ENCODE assay signal across 21 mouse cellular contexts in the genomic region with DNA sequence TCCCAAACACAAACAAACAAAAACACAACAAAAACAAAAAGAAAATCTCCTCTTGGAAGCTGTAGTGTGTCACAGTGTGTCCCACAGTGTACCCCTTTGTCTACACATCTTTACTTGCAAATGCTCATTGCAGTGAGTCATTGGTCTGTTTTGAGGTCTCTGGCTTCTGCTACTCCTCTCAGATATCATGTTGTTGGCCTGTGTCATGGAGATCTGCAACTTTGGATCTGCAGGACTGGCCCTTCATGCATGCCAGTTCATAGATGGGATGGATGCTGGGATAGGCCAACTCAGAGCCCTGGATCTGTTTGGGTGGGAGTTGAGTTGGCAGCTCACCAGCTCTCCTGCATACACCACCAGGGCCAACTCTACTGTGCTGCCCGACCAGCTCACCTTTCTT. TPM values are rescaled to one million over a fixed set of nuclear protein-coding genes. Genes with fewer than 3 reads are reported as not detected.
DNase-seq lines count a peak whose midpoint lies in the region; ATAC-seq lines count a peak whose summit lies in the region.
"Had no signal": no experiment of that assay in that cellular context is flagged by ENCODE, and none has a peak within 500 bp of the region (broad histone marks: within the 10 kb centered on the region; RNA-seq: fewer than 3 reads in every experiment).

No protein-coding gene starts in this region.

- H3K27ac ChIP-seq in heart, embryonic 12.5 days (ENCODE audit: poor library complexity, severe bottlenecking): peak overlapping the region; percentile 6; the same call in 1 of the 2 replicates
- peak overlapping the region; percentile 41; the same call in 1 of the 2 replicates for H3K27ac ChIP-seq in kidney, embryonic 15.5 days
- H3K27ac ChIP-seq in midbrain, embryonic 15.5 days: no peak overlapping the region
- H3K27ac ChIP-seq: embryonic facial prominence, embryonic 13.5 days; forebrain, embryonic 12.5 days; hindbrain, embryonic 12.5 days; kidney, postnatal 0 days had no signal

- no peaks in the 10 kb centered on the region for H3K9me3 ChIP-seq in heart, embryonic 12.5 days (replicated peaks)
- no peaks in the 10 kb centered on the region for H3K9me3 ChIP-seq in kidney, embryonic 15.5 days (replicated peaks)
- no peaks in the 10 kb centered on the region for H3K9me3 ChIP-seq in midbrain, embryonic 15.5 days
- H3K9me3 ChIP-seq: embryonic facial prominence, embryonic 13.5 days; forebrain, embryonic 12.5 days; hindbrain, embryonic 12.5 days had no signal

- no peak overlapping the region for H3K9ac ChIP-seq in heart, embryonic 12.5 days
- H3K9ac ChIP-seq in kidney, embryonic 15.5 days: no peak overlapping the region
- H3K9ac ChIP-seq in midbrain, embryonic 15.5 days: no peak overlapping the region
- H3K9ac ChIP-seq: embryonic facial prominence, embryonic 13.5 days; forebrain, embryonic 12.5 days; hindbrain, embryonic 12.5 days had no signal

- WGBS in heart, embryonic 12.5 days: 69% methylated on average over 1 of the region's 1 CpGs
- 72% methylated on average over 1 of the region's 1 CpGs for WGBS in kidney, embryonic 15.5 days
- 72% methylated on average over 1 of the region's 1 CpGs for WGBS in midbrain, embryonic 15.5 days

- H3K4me3 ChIP-seq in heart, embryonic 12.5 days: no peak overlapping the region
- H3K4me3 ChIP-seq in kidney, embryonic 15.5 days (replicated peaks): no peak overlapping the region
- H3K4me3 ChIP-seq in midbrain, embryonic 15.5 days: no peak overlapping the region
- H3K4me3 ChIP-seq: embryonic facial prominence, embryonic 13.5 days; forebrain, embryonic 12.5 days; hindbrain, embryonic 12.5 days had no signal

- peaks cover 36% of the 10 kb centered on the region for H3K4me1 ChIP-seq in heart, embryonic 12.5 days (replicated peaks)
- peaks cover 23% of the 10 kb centered on the region for H3K4me1 ChIP-seq in kidney, embryonic 15.5 days
- H3K4me1 ChIP-seq in midbrain, embryonic 15.5 days: peaks cover 6% of the 10 kb centered on the region

- no peak for ATAC-seq in heart, embryonic 12.5 days (ENCODE audit: insufficient number of reproducible peaks, low FRiP score)
- no peak for ATAC-seq in kidney, embryonic 15.5 days (replicated peaks; ENCODE audit: low FRiP score)
- no peak for ATAC-seq in midbrain, embryonic 15.5 days (replicated peaks)
- ATAC-seq: forebrain, embryonic 16.5 days; hindbrain, embryonic 16.5 days; inflammation-experienced regulatory T-cells, adult 6 months; intestine, postnatal 0 days had no signal

- H3K4me2 ChIP-seq in heart, embryonic 12.5 days: no peak overlapping the region
- H3K4me2 ChIP-seq in kidney, embryonic 15.5 days: no peak overlapping the region
- H3K4me2 ChIP-seq in midbrain, embryonic 15.5 days: no peak overlapping the region
- H3K4me2 ChIP-seq: embryonic facial prominence, embryonic 13.5 days; forebrain, embryonic 12.5 days; hindbrain, embryonic 12.5 days had no signal

- intact Hi-C loops in gastrocnemius, postnatal 36 days (cut with DNase I): loop anchor here (5.0 kb wide), 1 partner anchor 46 kb away; no protein-coding TSS in a partner anchor
- intact Hi-C loops in heart, postnatal 10 days (cut with DNase I): no loop called here

- H3K27me3 ChIP-seq in heart, embryonic 12.5 days (replicated peaks): no peaks in the 10 kb centered on the region
- no peaks in the 10 kb centered on the region for H3K27me3 ChIP-seq in kidney, embryonic 15.5 days
- no peaks in the 10 kb centered on the region for H3K27me3 ChIP-seq in midbrain, embryonic 15.5 days (replicated peaks)
- H3K27me3 ChIP-seq: embryonic facial prominence, embryonic 13.5 days; forebrain, embryonic 12.5 days; hindbrain, embryonic 12.5 days had no signal

- H3K36me3 ChIP-seq in heart, embryonic 12.5 days: no peaks in the 10 kb centered on the region
- H3K36me3 ChIP-seq in kidney, embryonic 15.5 days: no peaks in the 10 kb centered on the region
- no peaks in the 10 kb centered on the region for H3K36me3 ChIP-seq in midbrain, embryonic 15.5 days (replicated peaks)
- H3K36me3 ChIP-seq: embryonic facial prominence, embryonic 13.5 days; forebrain, embryonic 12.5 days; hindbrain, embryonic 12.5 days had no signal

- peak; percentile 28 for DNase-seq in gastrocnemius, postnatal 25 days
- DNase-seq in gastrocnemius, postnatal 36 days: no peak
- no peak for DNase-seq in heart, postnatal 10 days
- no peak for DNase-seq in kidney, postnatal 4 days
- DNase-seq: adrenal gland, postnatal 10 days; cerebellum, adult 11-12 months; cerebellum, adult 9-10 months; cerebellum, postnatal 25 days; heart, postnatal 36 days; kidney, adult 8-10 months had no signal

RNA-seq across cellular contexts. Expression of a gene that starts 49.9 kb away (rescaled TPM):
- total RNA-seq in gastrocnemius, postnatal 25 days (2021): 100 to 1,000 TPM; 407 TPM
- total RNA-seq in gastrocnemius, postnatal 36 days (2021): 100 to 1,000 TPM; 376 to 428 TPM
- polyA plus RNA-seq in heart, embryonic 12.5 days (2016; fragmentation: Nextera tagmentation; extraction: Ambion mirVana): 283 and 290 TPM in 2 replicates
- 100 to 1,000 TPM; 446 to 490 TPM for total RNA-seq in heart, postnatal 10 days (2021)
- 213 and 221 TPM in 2 replicates for polyA plus RNA-seq in kidney, embryonic 15.5 days (2015; fragmentation: Nextera tagmentation; extraction: Ambion mirVana)
- polyA plus RNA-seq in midbrain, embryonic 15.5 days (2015; fragmentation: Nextera tagmentation; extraction: Ambion mirVana): 195 and 199 TPM in 2 replicates
